Mouse (Mus musculus): Measurements from ENCODE around the gene Pkd1l3.

Gene Pkd1l3

DNA sequence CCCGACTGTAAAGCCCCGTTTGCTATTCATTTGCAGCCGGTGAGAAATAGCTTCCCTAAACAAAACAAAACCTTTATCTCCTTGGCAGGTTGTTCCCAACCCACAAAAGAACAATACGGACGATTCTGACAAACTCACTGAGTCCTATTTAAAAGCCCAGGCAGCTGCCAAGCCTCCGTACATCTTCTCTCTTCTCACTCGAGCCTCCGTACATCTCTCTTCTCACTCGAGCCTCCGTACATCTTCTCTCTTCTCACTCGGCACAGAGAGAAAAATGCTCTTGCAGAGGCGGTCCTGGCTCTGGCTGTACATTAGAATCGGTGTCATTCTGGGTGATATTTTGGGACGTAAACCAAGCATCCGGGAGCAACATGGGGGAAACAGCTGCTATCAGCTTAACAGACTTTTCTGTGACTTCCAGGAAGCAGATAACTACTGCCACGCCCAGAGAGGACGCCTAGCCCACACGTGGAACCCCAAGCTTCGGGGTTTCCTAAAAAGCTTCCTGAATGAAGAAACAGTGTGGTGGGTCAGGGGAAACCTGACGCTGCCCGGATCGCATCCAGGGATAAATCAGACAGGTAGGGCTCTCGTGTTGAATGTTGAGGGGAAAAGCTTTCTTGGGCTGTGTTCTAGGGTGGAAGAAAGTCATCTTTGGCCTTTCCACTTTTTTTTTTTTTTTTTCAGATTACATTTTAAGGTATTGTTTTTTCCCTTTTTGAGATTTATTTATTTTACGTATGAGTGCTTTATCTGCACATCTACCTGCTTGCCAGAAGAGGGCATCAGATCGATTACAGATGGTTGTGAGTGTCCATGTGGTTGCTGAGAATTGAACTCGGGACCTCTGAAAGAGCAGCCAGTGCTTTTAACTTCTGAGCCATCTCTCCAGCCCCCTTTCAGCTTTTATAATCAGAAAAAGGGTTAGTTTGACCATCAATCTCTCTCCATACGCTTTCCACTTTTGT lies at the start of gene Pkd1l3:
Gene Pkd1l3 (plus strand): TSS at position 275 of the 968 bp plus-strand sequence.
- in situ Hi-C loops (cut with MboI, MseI): no loop called here

DNA sequence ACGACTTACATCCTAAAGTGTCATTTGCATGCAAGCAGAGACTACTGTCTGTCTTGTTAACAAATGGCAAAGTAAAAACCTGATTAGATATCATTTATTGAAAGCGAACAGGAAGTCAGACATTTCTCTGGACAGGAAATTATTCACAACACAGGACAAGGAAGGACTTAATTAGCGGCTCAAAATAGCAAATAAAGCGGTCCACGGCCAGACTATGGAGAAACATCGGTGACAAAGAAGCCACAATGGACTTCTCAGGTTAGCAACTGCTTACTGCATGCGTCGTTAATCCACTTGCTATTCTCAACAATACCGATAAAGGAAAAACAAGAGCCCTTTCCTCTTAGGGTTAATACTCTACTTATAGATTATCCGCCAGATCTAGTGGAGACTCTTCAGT lies 49.6 kb upstream of the Pkd1l3 start:
- in situ Hi-C loops (cut with MboI, MseI): loop anchor here (25.0 kb wide), 1 partner anchor 1048 kb away; the partner anchor contains the start of gene Vac14

DNA sequence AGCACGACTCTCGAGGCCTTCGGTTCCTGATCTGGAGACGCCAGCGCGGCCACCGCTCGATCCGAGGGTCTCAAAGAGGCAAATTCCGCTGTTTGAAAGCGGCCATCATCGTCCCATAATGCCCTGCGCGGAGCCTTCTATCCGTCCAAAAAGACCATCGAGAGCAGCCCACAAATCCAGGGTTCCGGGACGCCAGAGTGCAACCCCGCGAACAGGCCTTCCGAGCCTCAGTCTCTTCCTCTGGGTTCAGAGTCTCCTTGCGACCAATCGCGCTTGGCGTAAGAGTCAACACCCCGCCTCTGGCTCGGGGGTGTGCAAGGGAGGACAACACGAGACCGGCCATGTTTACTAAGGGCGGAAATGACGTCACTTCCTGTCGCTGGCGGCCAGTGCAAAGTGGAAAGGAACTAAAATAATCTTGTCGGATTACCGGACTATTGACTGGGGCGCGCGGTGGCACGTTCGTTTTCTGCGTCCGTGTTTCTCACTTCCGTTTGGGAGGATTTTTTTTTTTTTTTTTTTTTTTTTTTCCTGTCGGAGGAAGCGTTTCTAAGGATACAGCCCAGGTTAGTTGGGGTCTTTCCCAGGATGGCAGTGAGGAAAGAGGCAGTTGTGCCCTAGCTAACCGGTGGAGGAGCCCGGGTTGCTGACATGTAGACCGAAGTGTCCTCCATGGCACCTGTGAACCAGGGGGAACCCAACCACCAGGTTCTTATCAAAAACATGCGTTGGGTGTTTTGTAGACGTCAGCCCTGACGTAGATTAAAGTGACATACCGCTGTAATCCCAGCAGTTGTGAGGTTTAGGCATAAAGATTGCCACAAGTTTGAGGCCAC lies 48.6 kb upstream of the Pkd1l3 start, which contains the start of the genes Dhx38 and Txnl4b:
Gene Dhx38 (minus strand): TSS at position 364 of the 836 bp plus-strand sequence.
Gene Txnl4b (plus strand): TSS at position 395 of the 836 bp plus-strand sequence.
- in situ Hi-C loops (cut with MboI, MseI): loop anchor here (25.0 kb wide), 1 partner anchor 1047 kb away; the partner anchor contains the start of gene Vac14

DNA sequence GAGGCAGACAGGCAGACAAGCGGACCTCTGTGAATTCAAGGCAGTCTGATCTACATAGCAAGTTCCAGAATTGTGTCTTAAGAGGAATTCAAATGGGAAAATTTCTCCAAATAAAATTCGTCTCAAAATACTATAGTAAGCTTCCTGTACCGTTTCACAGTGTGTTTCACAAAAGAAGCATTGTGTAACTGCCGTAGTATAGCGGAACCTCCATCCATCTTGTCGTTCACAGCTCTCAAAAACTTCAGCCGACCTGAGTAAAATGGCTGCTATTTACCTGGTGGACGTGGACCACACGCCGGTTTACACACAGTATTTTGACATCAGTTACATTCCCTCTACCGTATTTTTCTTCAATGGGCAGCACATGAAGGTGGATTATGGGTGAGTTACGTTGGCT lies 43.2 kb upstream of the Pkd1l3 start:
- in situ Hi-C loops (cut with MboI, MseI): loop anchor here (25.0 kb wide), 1 partner anchor 1041 kb away; the partner anchor contains the start of gene Vac14

DNA sequence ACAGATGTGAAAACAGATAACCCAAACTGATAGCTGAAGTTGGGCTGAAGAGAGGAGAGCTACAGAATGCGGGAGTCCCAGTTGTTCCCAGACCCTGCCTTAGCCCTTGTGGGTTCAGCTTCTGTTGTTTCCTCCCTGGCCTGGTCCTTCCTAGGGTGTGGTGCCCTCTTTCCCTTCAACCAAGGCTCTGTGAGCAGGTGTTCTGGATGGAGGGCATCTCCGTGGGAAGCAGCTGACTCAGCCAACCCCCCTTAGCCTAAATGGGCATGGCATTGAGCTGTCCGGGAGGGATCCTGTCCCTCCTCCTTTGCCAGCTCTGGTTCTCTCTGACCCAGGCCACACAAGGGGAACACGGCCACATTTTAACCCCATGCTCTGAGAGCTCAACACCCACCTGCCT lies 38.0 kb upstream of the Pkd1l3 start:
- in situ Hi-C loops (cut with MboI, MseI): no loop called here

DNA sequence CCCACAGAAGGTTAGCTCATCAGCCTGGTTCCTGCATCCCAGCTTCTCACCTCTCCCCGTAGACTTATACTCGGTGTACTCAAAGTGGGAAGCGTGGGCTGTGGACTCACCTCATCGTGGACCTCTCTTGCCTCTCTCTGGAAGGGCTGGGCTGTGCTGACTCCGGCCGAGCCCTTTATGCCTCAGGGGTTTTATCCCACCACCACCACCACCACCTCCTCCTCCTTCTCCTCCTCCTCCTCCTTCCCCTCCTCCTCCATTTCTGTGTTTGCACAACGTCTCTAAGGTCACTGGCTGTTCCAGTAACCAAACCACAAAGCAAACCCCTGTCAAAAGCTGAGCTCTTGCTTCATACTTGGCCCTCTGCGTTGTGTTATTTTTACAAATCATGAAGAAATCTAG lies 35.4 kb upstream of the Pkd1l3 start, which contains the start of gene Hp:
Gene Hp (minus strand): TSS at position 273 of the 402 bp plus-strand sequence.
- in situ Hi-C loops (cut with MboI, MseI): no loop called here

DNA sequence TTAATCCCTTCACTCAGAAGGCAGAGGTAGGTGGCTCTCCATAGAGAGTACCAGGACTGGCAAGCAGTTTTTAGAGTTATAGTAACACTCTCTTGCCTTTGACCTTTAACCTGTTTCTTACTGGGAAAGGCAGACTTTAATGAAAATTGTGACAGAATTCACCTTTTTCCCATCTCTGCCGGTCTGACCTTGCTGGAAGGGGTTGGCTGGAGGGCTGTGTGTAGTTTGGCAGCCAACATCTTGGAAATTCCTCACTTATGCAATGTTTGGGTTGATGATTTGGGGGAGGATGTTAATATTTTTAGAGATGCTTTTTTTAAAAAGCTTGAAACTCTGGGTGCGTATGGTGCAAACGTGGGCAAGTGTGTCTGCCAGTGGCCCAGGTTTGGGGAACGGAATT lies 30.0 kb upstream of the Pkd1l3 start:
- in situ Hi-C loops (cut with MboI, MseI): no loop called here

DNA sequence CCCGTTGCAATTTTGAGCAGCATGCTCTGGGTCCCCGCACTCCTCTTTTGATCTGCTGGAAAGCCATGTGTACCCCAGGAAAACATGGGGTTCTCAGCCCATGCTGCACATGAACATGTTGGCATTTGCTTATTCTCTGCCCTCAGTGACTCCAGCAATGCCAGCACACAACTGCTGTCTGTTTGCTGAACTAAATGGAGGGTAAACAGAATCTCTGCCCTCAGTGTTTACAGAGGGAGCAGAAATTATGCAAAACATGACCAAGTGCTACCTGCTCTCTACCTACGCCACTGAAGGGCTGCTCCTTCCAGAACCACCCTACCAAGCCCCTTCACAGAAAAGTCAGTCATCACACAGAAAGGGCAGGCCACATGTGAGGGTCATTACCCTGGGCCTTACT lies 29.5 kb upstream of the Pkd1l3 start:
- in situ Hi-C loops (cut with MboI, MseI): no loop called here

DNA sequence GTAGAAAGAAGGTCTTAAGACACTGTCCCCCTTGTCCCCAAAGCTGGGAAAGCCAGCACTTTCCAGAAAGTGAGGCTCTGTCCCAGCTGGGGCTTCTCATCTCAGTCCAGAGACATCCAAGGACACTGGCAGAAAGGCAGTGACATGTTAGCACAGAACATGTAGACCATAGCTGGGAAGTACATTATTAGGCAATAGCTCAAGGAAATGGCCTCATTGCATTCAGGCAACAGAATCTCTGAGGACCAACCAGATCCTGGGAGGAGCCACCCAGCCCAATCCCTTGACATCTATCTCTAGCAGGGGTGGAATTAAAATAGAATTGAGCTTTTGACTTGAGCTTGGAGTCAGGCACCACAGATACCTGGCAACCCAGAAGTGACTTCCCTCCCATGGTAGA lies 28.7 kb upstream of the Pkd1l3 start:
- in situ Hi-C loops (cut with MboI, MseI): no loop called here

DNA sequence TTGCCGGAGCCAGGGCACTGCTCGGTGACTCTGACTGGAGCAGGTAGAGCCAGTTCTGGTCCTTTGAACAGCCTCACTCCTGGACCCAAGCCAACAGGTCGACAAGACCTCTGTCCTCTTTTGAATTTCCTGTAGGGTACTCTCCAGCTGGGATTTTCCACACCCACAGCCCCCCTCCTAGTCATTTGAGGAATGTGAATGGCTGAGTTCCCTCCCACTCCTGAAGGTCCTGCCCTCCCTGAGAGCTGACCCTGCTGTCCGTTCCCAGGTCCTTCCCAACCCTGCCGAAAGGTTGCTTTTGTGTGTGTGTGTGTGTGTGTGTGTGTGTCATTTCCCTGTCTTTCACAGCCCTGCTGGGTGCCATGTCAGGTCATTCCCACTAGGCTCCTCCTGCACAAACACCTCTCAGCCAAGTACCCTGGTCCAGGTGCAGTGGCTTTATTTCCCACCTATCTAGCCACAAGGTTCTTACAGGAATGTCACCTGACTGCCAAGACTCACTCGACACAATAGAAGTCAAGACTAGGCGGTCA lies 27.3 kb upstream of the Pkd1l3 start:
- in situ Hi-C loops (cut with MboI, MseI): no loop called here

DNA sequence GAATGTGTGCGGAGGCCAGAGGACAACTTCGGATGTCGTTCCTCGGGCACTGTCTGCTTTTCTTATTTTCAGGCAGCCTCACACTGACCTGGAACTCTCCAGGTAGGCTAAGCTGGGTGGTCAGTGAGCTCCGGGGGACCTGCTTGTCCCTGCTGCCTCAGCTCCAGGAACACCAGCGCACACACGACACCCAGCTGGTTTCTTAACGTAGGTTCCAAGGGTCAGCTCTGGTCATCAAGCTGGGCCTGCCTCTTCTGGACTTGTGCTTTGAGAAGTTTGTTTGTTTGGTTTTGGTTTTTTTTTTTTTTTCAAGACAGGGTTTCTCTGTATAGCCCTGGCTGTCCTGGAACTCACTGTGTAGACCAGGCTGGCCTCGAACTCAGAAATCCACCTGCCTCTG lies 23.4 kb upstream of the Pkd1l3 start:
- in situ Hi-C loops (cut with MboI, MseI): no loop called here

DNA sequence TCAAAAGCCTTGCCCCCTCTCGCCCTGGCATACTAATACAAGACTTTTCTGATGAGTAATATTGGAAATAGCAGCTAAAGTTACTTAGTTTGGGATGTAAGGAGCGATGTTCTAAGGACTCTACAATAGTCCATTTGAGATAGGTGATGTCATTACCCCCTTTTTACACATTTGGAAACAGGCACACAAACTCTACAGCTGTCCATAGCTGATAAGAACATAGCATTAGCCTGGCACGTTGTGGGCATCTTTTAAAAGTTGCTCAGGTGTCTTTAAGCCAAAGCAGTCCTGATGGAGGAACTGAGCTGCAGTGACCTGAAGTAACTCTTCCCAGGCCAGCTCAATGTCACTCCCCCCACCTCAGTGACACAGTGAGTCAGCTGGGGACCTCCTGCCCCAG lies 22.9 kb upstream of the Pkd1l3 start:
- in situ Hi-C loops (cut with MboI, MseI): no loop called here

DNA sequence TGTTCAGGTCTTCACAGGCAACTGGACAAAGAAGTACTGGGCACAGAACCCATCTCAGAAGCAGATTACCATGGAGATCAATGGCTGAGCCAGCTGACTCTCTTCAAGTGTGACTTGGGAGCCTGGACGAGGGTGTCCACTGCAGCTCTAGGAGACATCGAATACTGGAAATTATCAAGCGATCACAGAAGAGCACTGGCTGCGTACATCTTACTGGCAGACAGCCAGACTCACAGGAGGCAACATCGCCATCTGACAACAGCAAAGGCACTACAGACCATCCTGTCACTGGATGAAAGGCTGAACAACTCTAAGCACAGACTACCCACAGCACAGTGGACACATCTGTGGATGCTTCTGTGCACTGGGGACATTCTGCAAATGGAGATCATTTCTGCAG lies 22.2 kb upstream of the Pkd1l3 start:
- in situ Hi-C loops (cut with MboI, MseI): no loop called here

DNA sequence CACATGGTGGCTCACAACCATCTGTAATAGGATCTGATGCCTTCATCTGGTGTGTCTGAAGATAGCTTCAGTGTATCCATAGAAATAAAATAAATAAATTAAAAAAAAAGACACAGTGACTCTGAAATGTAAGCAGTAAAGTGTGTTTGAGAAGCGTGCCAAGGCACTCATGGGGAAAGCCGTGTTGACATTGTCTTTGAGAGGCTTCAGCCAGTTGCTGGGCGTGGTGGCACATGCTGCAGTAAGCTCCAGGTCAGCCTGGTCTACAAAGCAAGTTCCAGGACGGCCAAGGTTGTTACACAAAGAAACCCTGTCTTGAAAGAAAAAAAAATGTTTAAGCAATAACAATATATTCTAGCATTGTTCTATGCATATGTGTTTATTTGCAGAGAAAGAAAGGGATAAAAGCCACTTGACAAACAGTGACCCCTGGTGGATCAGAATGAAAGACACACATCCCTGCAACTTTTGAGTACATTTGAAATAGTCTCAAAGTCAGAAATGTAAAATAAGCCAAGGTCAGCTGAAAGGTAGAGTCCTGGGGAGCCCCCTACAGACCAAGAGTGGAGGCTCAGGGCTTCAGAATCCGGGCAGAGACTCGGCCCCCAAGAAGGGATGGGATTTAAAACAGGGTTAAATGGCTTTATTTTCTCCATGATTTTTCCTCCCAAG lies 21.1 kb upstream of the Pkd1l3 start:
- in situ Hi-C loops (cut with MboI, MseI): no loop called here

DNA sequence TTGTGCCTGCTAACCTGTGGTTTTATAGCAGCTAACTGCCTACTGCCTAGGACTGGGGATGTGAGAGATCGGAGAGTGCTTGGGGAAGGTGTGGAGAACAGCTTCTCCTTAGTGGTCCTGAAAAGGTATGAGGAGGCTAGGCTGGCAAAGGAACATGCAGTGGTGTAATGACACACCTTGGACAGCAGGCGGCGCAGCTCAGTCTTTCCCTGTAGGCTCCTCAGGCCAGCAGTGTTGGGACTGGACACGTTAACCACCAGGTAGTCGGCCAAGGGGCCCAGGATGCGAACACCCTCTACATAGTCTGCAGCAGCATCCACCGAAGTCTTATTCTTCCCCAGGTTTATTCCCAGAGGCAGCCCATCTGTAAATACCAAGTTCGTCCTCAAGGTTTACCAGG lies 18.5 kb upstream of the Pkd1l3 start:
- in situ Hi-C loops (cut with MboI, MseI): no loop called here

DNA sequence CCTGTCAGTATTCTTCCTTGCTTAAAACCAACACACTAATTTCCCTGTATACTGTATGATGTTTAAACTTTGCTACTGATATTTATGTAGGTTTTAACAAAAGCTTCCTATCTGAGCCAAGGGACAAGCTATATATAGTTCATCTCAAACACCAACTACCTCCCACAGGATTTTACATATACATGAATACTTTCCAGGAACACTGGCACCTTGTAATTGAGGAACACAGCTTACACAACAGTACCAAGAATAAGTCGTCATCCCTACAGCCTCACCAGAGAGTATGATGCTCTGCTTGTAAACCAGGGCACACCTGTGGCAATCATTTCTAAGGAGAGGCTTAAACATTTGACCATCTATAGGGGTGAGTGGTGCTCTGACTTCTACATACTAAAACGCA lies 7.6 kb upstream of the Pkd1l3 start:
- in situ Hi-C loops (cut with MboI, MseI): loop anchor here (5.0 kb wide), 1 partner anchor 86 kb away; the partner anchor contains the start of gene Ist1

DNA sequence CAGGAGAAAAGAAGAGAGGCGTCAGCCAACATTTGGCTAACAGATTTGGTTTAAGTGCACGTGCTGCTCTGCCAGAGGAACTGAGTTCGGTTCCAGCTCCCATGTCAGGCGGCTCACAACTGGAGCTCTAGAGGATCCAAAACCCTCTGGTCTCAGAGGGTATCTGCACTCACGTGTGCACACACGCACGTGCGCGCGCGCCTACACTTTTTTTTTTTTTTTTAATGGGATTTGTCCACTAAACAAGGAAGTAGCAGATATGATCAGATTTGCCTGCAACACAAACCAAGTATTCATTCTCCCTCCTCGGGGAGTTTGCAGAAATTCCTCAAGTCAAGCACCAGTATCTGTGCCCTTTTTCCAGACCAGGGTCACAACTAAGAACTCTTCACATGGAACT lies 6.7 kb upstream of the Pkd1l3 start:
- in situ Hi-C loops (cut with MboI, MseI): loop anchor here (5.0 kb wide), 1 partner anchor 85 kb away; the partner anchor contains the start of gene Ist1

DNA sequence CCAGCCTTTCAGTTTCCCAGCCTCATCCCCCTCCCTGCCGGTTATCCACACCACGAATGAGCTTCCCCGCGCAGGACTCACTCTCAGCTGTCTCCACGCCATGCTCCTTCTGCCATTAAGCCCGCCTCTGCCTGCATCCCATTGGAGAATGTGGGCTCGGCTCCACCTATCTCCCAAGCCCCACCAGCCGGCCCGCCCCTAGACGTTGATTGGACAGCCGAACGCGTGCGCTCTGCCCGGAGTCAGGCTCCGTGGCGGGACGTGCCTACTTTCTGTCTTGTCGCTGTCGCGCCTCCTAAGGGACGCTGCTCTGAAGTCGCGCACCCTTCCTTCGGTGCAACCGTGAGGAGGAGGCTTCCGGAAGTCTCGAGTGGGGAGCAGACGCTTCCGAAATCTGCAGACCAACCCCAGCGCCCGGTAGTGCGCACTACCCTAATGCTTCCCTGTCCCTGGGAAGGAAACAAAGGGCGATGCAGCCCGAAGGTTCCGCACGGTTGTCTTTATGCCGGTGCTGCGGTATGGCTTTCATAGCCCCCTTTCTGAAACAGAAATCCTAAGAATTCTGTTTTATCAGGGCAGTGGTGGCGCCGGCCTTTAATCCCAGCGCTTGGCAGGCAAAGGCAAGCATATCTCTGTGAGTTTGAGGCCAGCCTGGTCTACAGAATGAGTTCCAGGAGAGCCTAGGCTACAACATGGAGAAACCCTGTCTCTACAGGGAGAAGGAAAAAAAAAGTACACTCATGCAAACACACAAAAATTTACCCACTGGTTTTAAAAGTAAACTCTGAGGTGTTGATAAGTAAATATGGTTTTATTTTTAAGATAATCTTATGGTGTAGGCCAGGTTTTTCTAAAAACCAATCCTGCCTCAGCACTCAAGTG lies 5.8 kb upstream of the Pkd1l3 start, which contains the start of gene Dhodh:
Gene Dhodh (minus strand): TSS at position 403 of the 882 bp plus-strand sequence.
- in situ Hi-C loops (cut with MboI, MseI): loop anchor here (5.0 kb wide), 1 partner anchor 84 kb away; the partner anchor contains the start of gene Ist1

DNA sequence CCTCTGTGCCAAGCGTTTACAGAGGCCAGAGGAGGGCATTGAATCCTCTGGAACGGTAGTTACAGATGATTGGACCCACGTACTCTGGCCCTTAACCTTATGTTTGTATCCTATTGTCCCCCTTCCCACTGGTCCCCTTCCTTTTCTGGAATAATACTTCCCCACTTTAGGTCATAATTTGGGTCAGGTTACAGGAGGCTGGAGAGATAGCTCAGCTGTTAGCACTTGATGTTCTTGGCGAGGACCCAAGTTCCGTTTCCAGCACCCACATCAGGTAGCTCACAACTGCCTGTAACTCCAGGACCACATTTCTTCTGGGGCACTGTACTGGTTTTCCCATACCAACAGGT lies 5.2 kb upstream of the Pkd1l3 start:
- in situ Hi-C loops (cut with MboI, MseI): loop anchor here (5.0 kb wide), 1 partner anchor 83 kb away; the partner anchor contains the start of gene Ist1

DNA sequence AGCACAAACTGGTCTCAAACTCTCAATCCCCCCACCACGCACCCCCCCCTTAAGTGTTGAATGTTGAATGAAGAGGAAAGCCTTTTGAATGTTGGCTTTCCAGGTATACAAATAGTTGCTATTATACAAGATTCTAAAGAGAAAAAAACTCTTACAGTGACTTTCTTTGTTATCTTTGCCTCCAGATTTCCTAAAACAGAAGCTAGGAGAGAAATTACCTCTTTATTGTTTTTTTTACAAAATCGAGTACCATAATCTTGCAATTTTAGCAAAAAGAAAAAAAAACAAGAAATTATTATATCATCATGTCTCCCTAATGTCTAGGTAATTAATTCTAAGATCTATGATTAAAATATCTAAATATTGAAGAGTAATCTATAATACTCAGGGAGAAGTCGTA lies 1.3 kb downstream of the Pkd1l3 start:
- in situ Hi-C loops (cut with MboI, MseI): no loop called here
